Mouse (Mus musculus) gastrocnemius, adult 2 months (tissue): ENCODE results near the gene Vmn2r40. TPM values are rescaled to one million over a fixed set of nuclear protein-coding genes. Genes with fewer than 3 reads are reported as not detected.
"Not testable (repeated sequence)": the region's sequence is repeated elsewhere in the genome, so short reads cannot be mapped to it uniquely, and the experiment has no call there.

ENCODE experiments used
- DNase-seq: peaks from one replicate; pipeline ENCODE4 v3.0.0; 2022
- H3K27ac ChIP-seq: fragments of 200-600 bp; 2 replicates; pipeline ENCODE4 v1.8.1; 2022; ENCODE audit warnings: mild to moderate bottlenecking
- H3K4me3 ChIP-seq: fragments of 200-600 bp; 2 replicates; pipeline ENCODE4 v1.8.1; 2022; ENCODE audit warnings: mild to moderate bottlenecking, moderate library complexity
- intact Hi-C: fragments of 180-260 bp; cut with DNase I; formaldehyde crosslinking; loops from one replicate; pipeline ENCODE4 v1.15.1; 2025
- long read RNA-seq, 2 experiments: library from polyadenylated mRNA; stranded (forward); transcript quantifications; one replicate each; pipeline ENCODE4 v2.0.0; 2021
- total RNA-seq, 2 experiments: library from RNA; stranded (reverse); gene quantifications; 2 replicates each; pipeline ENCODE4 v1.2.3; 2021

Gene Vmn2r40
- total RNA-seq = not detected
- long read RNA-seq, experiment 1 = 0 reads
- long read RNA-seq, experiment 2 = 0 reads

- DNase-seq, H3K4me3 ChIP-seq, H3K27ac ChIP-seq, intact Hi-C loops: not testable (repeated sequence)
These were observed at the start of gene Vmn2r40 for GRCm38 (mm10) chr7:8931335-8931734. Gene Vmn2r40, minus strand, starts transcription at chr7:8931435.

Other genes starting within 250 kb of the Vmn2r40 start
- gene Vmn2r39, start 99.4 kb upstream of the Vmn2r40 start, total RNA-seq = not detected
- gene Vmn2r38, start 166.4 kb upstream of the Vmn2r40 start, total RNA-seq = not detected